Mouse (Mus musculus) liver, embryonic 14.5 days (tissue): ENCODE results near the gene Erf.

ENCODE experiments used
- CTCF ChIP-seq: IDR thresholded peaks from 2 replicates; pipeline ENCODE4 v1.5.1; 2016; ENCODE audit warnings: antibody characterized with exemption, low read depth, control low read depth
- EP300 ChIP-seq: IDR thresholded peaks from 2 replicates; pipeline ENCODE4 v1.6.1; 2016; ENCODE audit warnings: antibody characterized with exemption, low read depth

DNA sequence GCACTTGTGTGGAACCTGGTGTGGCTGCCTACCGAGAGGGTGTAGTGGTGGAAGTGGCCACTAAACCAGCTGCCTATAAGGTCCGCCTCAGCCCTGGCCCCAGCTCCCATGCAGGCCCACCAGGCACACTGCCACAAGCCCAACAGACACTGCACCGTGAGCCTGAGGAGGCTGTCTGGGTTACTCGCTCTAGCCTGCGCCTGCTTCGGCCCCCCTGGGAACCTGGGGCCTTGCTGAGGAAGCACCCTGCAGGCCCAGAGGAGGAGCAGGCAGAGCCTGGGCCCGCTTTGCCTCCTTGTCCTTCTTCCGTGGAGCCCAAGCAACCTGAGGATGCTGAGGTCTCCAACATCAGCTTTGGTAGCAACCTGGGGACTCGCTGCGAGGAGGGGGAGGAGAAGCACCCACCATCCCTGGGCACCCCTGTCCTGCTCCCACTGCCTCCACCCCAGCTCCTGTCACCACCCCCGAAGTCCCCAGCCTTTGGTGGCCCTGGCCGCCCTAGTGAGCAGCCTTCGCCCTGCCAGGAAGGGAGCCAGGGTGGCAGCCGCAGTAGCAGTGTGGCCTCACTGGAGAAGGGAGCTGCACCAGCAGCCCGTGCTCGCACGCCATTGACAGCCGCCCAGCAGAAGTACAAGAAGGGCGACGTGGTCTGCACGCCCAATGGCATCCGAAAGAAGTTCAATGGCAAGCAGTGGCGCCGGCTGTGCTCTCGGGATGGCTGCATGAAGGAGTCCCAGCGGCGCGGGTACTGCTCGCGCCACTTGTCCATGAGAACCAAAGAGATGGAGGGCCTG, 21.3 kb upstream of the Erf start:
- TF ChIP-seq CTCF (no peak), EP300 (no peak)
